Mouse (Mus musculus) ES-Bruce4 (cell line): ENCODE data around the gene Sptbn4.

Experiments
- CTCF ChIP-seq: IDR thresholded peaks from one replicate; pipeline ENCODE4 v1.8.1; 2011; ENCODE audit warnings: low read depth, low read length
- EP300 ChIP-seq: IDR thresholded peaks from 2 replicates; pipeline ENCODE4 v1.6.1; 2011; ENCODE audit warnings: low read depth, low read length; ENCODE audit not compliant: insufficient read depth

DNA sequence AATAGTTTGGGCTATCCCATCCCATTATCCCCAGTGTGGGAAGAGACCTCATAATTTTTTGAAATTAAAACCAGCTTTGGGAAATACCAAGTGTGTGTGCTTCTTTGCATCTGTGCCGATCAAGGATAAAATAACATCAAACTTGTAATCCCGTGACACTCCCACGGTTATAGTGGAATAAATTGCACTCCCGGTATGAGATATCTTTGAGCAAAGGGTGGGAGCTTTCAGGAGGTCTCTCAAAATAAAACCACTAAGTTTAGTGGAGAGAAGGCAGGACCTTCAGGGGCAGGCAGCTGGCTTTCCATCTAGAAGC is 42.7 kb upstream of the Sptbn4 start:
- no peak for TF ChIP-seq CTCF
- no peak for TF ChIP-seq EP300
